Mouse (Mus musculus) forebrain, embryonic 11.5 days (tissue): ENCODE data around the gene Nbl1. TPM values are rescaled to one million over a fixed set of nuclear protein-coding genes. Genes with fewer than 3 reads are reported as not detected.
A peak's percentile ranks its signal among the peaks of the same experiment; 100 is the strongest.

Experiments used
- ATAC-seq: fragments of 200-750 bp; cut with Nextera tagmentation; replicated peaks from 2 replicates; pipeline ENCODE4 v1.8.0; 2017; ENCODE audit warnings: moderate TSS enrichment; ENCODE audit not compliant: low FRiP score
- DNase-seq: peaks from one replicate; pipeline ENCODE4 v3.0.0-alpha.2; 2017; ENCODE audit warnings: low spot score
- H3K27ac ChIP-seq: fragments of 300-500 bp; sonication (generic); 2 replicates; pipeline ENCODE4 v1.5.1; 2014; ENCODE audit warnings: low read depth, low read length
- H3K27me3 ChIP-seq: fragments of 300-500 bp; sonication (generic); 2 replicates; pipeline ENCODE4 v1.6.1; 2014; ENCODE audit warnings: mild to moderate bottlenecking, low read length, mixed read lengths; ENCODE audit not compliant: control insufficient read depth, insufficient read depth
- H3K36me3 ChIP-seq: fragments of 300-500 bp; sonication (generic); 2 replicates; pipeline ENCODE4 v1.6.1; 2014; ENCODE audit warnings: mild to moderate bottlenecking, low read length, moderate library complexity, mixed read lengths; ENCODE audit not compliant: control insufficient read depth, insufficient read depth
- H3K4me1 ChIP-seq: fragments of 300-500 bp; sonication (generic); replicated peaks from 2 replicates; pipeline ENCODE4 v1.6.1; 2014; ENCODE audit warnings: low read length, mixed read lengths; ENCODE audit not compliant: control insufficient read depth, insufficient read depth
- H3K4me2 ChIP-seq: fragments of 300-500 bp; sonication (generic); 2 replicates; pipeline ENCODE4 v1.6.1; 2014; ENCODE audit warnings: low read depth, mild to moderate bottlenecking, low read length, moderate library complexity, mixed read lengths; ENCODE audit not compliant: severe bottlenecking
- H3K4me3 ChIP-seq: fragments of 300-500 bp; sonication (generic); 2 replicates; pipeline ENCODE4 v1.5.1; 2014; ENCODE audit warnings: low read depth, low read length
- H3K9ac ChIP-seq: fragments of 300-500 bp; sonication (generic); 2 replicates; pipeline ENCODE4 v1.6.1; 2014; ENCODE audit warnings: low read length
- H3K9me3 ChIP-seq: fragments of 300-500 bp; sonication (generic); 2 replicates; pipeline ENCODE4 v1.6.1; 2016; ENCODE audit warnings: low read length, mixed read lengths; ENCODE audit not compliant: control insufficient read depth
- WGBS: fragments of 180-500 bp; shearing (Covaris S2); extraction: QIAGEN DNeasy Blood & Tissue Kit; methylation state at CpG from one replicate; pipeline ENCODE4 v1.1.7; 2014; 5-methylcytosine and 5-hydroxymethylcytosine counted together
- polyA plus RNA-seq: library from polyadenylated mRNA; unstranded; fragments of >200 nt; fragmentation: Nextera tagmentation; extraction: Ambion mirVana; gene quantifications from 2 replicates; pipeline ENCODE4 v1.2.1, GENCODE M21; 2014

The Nbl1 gene
- polyA plus RNA-seq, 1 experiment from 2014 or later = 23.9 TPM

DNA sequence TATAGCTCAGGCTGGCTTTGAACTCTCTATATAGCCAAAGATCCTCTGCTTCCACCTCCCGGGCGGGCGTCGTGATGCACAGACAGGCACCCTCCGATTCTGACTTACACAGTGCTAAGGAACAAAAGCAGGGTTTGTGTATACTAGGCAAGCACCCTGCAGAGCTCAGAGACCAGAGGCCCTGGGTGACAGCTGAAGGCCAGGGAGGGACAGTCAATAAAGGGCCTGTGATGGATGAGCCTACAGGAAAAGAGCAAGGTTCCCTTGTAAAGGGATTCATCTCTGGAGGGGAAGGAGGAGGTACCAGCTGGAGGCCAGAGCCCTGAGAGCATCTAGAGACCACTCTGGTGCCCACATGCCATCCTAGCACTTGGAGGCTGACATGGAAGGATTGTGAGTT, 39.4 kb downstream of the Nbl1 start:
- WGBS = 58% methylated on average over 5 of the region's 5 CpGs

GRCm38 (mm10) chr4:139052796-139053195, 40.0 kb downstream of the Nbl1 start:
- Histone ChIP-seq H3K4me1 (no peaks in the 10 kb centered on the region), H3K9me3 (no peaks in the 10 kb centered on the region), H3K4me2 (no peak overlapping the region), H3K27me3 (no peaks in the 10 kb centered on the region; the same call in 1 of the 2 replicates), H3K4me3 (no peak overlapping the region), H3K36me3 (no peaks in the 10 kb centered on the region), H3K9ac (no peak overlapping the region), H3K27ac (no peak overlapping the region)
- WGBS = 82% methylated on average over 7 of the region's 7 CpGs
- DNase-seq (no peak), ATAC-seq (no peak)

More for the DNA sequence above, 39.4 kb downstream of the Nbl1 start:
- Histone ChIP-seq H3K4me1 (no peaks in the 10 kb centered on the region), H3K4me2 (no peak overlapping the region), H3K27me3 (no peaks in the 10 kb centered on the region; the same call in 1 of the 2 replicates), H3K9me3 (no peaks in the 10 kb centered on the region), H3K9ac (no peak overlapping the region), H3K27ac (no peak overlapping the region), H3K4me3 (no peak overlapping the region), H3K36me3 (no peaks in the 10 kb centered on the region)
- no peak for ATAC-seq
- no peak for DNase-seq

- Histone ChIP-seq H3K9me3 (peaks cover 2% of the 10 kb centered on the region; the same call in 1 of the 2 replicates), H3K4me2 (no peak overlapping the region), H3K4me3 (no peak overlapping the region), H3K27ac (no peak overlapping the region), H3K4me1 (no peaks in the 10 kb centered on the region), H3K9ac (no peak overlapping the region), H3K36me3 (no peaks in the 10 kb centered on the region), H3K27me3 (no peaks in the 10 kb centered on the region; the same call in 1 of the 2 replicates)
- DNase-seq = no peak
- ATAC-seq = no peak
- WGBS = 75% methylated on average over 6 of the region's 6 CpGs
Measured at GRCm38 (mm10) chr4:139048518-139048917, 44.3 kb downstream of the Nbl1 start.

DNA sequence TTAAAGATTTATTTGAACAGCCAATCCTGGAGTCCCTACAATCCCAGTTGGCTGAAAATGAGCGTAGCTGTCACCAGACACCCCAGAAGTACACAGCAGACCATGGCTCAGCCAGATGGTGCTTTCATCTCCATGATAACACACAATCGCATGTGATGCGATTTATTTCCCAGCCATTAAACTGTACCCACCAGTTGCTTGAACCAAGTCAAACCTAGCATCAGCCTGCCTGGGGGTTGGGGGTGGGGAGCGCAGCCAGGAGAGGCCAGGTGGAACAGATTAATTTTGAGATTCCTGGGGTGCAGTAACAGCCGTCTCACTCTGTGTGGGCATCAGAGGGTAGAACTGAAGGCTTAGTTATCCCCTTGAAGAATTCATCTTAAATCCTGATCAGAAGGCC, 46.4 kb downstream of the Nbl1 start:
- Histone ChIP-seq H3K9me3 (peaks cover 2% of the 10 kb centered on the region; the same call in 1 of the 2 replicates), H3K9ac (no peak overlapping the region), H3K4me2 (no peak overlapping the region), H3K36me3 (no peaks in the 10 kb centered on the region), H3K27ac (no peak overlapping the region), H3K4me3 (no peak overlapping the region), H3K27me3 (no peaks in the 10 kb centered on the region), H3K4me1 (no peaks in the 10 kb centered on the region)
- DNase-seq (no peak), ATAC-seq (no peak)
- WGBS = 82% methylated on average over 5 of the region's 5 CpGs

DNA sequence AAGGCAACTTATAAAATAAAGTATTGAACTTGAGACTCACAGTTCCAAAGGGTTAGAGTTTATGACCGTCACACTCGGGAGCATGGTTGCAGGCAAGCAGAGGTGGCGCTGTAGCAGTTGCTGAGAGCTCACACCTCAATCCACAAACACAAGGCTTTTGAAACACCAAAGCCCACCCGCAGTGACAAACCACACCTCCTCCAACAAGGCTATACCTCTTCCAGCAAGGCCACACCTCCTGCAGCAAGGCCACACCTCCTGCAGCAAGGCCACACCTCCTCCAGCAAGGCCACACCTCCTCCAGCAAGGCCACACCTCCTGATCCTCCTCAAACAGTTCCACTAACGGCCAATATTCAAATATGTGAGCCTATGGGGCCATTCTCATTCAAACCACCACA, 48.2 kb downstream of the Nbl1 start:
- Histone ChIP-seq H3K27ac (no peak overlapping the region), H3K4me3 (no peak overlapping the region), H3K27me3 (no peaks in the 10 kb centered on the region), H3K4me2 (no peak overlapping the region), H3K9ac (no peak overlapping the region), H3K9me3 (peaks cover 2% of the 10 kb centered on the region; the same call in 1 of the 2 replicates), H3K4me1 (peaks cover 5% of the 10 kb centered on the region; the same call in 1 of the 2 replicates), H3K36me3 (no peaks in the 10 kb centered on the region)
- no peak for ATAC-seq
- DNase-seq = no peak
- WGBS = 92% methylated on average over 5 of the region's 5 CpGs

DNA sequence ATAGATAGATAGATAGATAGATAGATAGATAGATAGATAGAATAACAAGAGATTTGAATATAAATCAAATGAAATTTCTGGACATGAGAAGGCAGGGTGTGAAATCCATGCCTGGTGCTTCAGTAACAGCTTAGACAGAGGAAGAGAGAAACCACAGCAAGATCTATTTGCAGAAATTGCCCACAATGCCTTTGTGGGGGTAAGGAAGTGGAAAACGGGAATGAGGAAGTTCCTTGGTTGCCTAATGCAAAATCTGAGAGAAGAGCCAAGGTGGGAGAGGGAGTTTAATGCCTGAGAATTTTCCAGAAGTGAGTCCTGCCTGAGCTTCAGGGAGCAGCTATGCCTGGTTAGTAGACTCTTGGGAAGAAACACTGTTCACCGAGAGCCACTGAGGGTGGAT, 49.2 kb downstream of the Nbl1 start:
- 92% methylated on average over 2 of the region's 2 CpGs for WGBS
- Histone ChIP-seq H3K4me3 (no peak overlapping the region), H3K4me2 (no peak overlapping the region), H3K27ac (no peak overlapping the region), H3K9ac (no peak overlapping the region), H3K27me3 (no peaks in the 10 kb centered on the region), H3K4me1 (peaks cover 5% of the 10 kb centered on the region), H3K36me3 (no peaks in the 10 kb centered on the region), H3K9me3 (peaks cover 2% of the 10 kb centered on the region; the same call in 1 of the 2 replicates)
- no peak for DNase-seq
- no peak for ATAC-seq

DNA sequence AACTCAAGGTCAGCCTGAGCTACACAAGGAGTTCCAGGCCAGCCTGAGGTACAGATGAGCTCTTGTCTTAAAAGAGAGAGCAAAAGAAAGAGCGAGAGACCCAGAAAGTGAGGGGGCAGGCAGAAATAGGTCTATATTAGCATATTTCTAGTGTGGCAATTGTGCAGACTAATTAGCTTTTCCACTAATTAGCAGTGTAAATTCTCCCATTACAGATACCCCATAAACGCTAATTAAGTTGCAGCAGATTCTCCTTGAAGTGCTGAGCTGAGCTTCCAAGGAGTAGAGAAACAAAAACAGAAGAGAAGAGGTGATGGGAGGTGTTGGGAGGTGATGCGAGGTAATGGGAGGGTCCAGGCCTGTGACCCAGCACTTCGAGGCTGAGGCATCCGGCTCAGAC, 50.2 kb downstream of the Nbl1 start:
- DNase-seq = no peak
- 60% methylated on average over 5 of the region's 5 CpGs for WGBS

GRCm38 (mm10) chr4:139040084-139040839, 52.5 kb downstream of the Nbl1 start:
- peak; percentile 76 for DNase-seq
- Histone ChIP-seq H3K4me2 (peak overlapping the region; percentile 8; the same call in 1 of the 2 replicates), H3K36me3 (no peaks in the 10 kb centered on the region), H3K27ac (peak overlapping the region; percentile 68), H3K9me3 (peaks cover 2% of the 10 kb centered on the region), H3K9ac (0 out of 2 replicates have a peak overlapping the region, but pooled peaks have one; percentile 0), H3K27me3 (no peaks in the 10 kb centered on the region), H3K4me1 (peaks cover 7% of the 10 kb centered on the region), H3K4me3 (no peak overlapping the region)
- peak; percentile 72 for ATAC-seq
- WGBS = 2% methylated on average over 10 of the region's 10 CpGs

More for the DNA sequence above, 50.2 kb downstream of the Nbl1 start:
- ATAC-seq = no peak
- H3K4me3 ChIP-seq = no peak overlapping the region
- H3K36me3 ChIP-seq = no peaks in the 10 kb centered on the region
- H3K9me3 ChIP-seq = peaks cover 2% of the 10 kb centered on the region; the same call in 1 of the 2 replicates
- H3K4me1 ChIP-seq = peaks cover 7% of the 10 kb centered on the region
- H3K9ac ChIP-seq = no peak overlapping the region
- no peak overlapping the region for H3K27ac ChIP-seq
- H3K4me2 ChIP-seq = no peak overlapping the region
- no peaks in the 10 kb centered on the region for H3K27me3 ChIP-seq
